Mouse (Mus musculus): Measurements from ENCODE around the gene Tvp23b.

Gene Tvp23b

GRCm38 (mm10) chr11:62940176-62940575 lies 60.9 kb downstream of the Tvp23b start:
- DNase-seq (ENCODE audit: low spot score in 2 of 2) = no peak

DNA sequence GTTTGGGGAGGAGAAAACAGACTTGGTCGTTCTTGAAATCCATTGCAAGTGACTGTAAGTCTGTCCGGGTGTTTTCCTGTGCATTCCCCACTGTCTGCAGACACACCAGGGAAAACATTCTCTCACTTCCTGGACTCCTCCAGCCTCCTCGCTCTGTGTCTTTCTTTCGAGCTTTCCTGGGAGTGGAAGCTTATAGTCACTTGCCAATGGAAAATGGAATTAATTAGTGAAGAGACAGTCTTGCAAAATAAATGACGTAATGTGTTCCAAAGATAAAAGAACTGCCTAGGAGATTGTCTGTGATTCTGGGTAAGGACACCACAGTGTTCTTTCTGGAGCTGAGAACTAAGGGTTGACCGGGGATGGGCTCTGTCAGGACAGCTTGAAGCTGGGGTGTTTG lies 64.3 kb downstream of the Tvp23b start:
- no peak for DNase-seq (ENCODE audit: low spot score in 2 of 2)

DNA sequence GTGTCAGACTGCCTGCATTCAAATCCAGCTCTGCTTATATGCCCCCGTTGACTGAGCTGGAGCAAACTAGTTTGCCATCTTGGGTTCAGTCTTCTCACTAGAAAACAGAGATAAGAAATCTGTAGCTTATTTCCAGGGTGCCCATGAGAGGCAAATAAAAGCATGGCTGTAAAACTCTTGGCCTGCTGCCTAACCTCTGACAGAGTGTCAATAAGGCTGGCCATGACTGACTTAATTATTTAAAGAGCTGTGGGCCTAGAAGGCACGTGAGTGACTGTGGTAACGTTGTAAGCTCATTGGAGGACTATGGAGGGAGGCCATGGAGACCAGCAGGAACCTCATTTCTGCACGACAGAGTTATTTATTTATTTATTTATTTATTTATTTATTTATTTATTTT lies 66.3 kb downstream of the Tvp23b start:
- DNase-seq (ENCODE audit: low spot score in 2 of 2) = no peak

GRCm38 (mm10) chr11:62949548-62949947 lies 70.3 kb downstream of the Tvp23b start:
- no peak for DNase-seq (ENCODE audit: low spot score in 2 of 2)

GRCm38 (mm10) chr11:62951012-62951411 lies 71.8 kb downstream of the Tvp23b start, which contains the start of gene Cdrt4:
Cdrt4 (plus strand) TSS chr11:62951193.
- no peak for DNase-seq (ENCODE audit: low spot score in 2 of 2)

DNA sequence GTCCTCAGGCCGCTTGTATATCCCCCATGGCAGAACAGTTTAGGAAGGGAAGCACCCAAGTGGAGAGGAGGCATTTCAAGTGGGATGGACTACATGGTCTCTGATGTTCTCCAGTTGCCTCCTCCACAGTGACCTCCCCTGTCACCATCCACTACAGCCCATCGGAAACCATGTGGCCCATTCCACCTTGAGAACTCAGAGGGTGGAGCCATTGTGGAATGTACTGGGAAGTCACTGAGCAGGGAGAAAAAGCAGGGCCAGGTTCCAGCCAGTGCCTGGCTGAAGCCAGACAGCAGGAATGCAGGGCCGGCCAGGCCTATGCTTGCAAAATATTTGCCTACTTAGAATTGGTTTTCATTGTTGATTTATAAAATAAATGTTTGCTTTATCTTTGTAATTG lies 75.5 kb downstream of the Tvp23b start:
- DNase-seq (ENCODE audit: low spot score in 2 of 2) = no peak

GRCm38 (mm10) chr11:62955186-62955585 lies 75.9 kb downstream of the Tvp23b start:
- no peak for DNase-seq (ENCODE audit: low spot score in 2 of 2)

GRCm38 (mm10) chr11:62955776-62956175 lies 76.5 kb downstream of the Tvp23b start:
- no peak for DNase-seq (ENCODE audit: low spot score in 2 of 2)

- no peak for DNase-seq (ENCODE audit: low spot score in 2 of 2)
Observed at GRCm38 (mm10) chr11:62957626-62958180, 78.4 kb downstream of the Tvp23b start.

GRCm38 (mm10) chr11:62963292-62963691 lies 84.0 kb downstream of the Tvp23b start:
- DNase-seq (ENCODE audit: low spot score in 2 of 2) = no peak

DNA sequence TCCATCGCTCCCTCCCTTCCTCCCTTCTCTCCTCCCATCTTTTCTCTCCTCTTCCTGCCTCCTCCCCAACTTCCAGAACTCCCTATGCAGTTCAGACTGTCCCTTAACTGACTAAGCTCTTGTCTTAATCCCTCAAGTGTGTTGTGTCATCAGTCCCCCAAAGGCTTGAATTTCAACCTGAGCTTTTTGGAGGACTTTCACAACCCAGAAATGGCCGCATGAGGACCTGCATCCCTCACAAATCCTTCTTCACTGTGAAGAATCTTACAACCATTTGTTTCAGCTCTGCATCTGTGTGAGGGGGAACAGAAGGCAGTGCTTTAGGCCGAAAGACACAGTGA lies 87.1 kb downstream of the Tvp23b start:
- no peak for DNase-seq (ENCODE audit: low spot score in 2 of 2)

Data from urinary bladder, adult 18-20 months (tissue).